Mouse (Mus musculus) duodenum, adult 2 months (tissue): ENCODE measurements around the gene Zfp974. TPM values are rescaled to one million over a fixed set of nuclear protein-coding genes. Genes with fewer than 3 reads are reported as not detected.

ENCODE experiments used
- polyA plus RNA-seq: library from polyadenylated mRNA; depleted of rRNA; stranded (reverse); fragments of >200 nt; gene quantifications from 2 replicates; pipeline ENCODE4 v1.2.3, GENCODE M21; 2012; ENCODE audit warnings: low replicate concordance; rRNA removed

The Zfp974 gene
- polyA plus RNA-seq = 0.06 and 0.16 TPM in 2 replicates

DNA sequence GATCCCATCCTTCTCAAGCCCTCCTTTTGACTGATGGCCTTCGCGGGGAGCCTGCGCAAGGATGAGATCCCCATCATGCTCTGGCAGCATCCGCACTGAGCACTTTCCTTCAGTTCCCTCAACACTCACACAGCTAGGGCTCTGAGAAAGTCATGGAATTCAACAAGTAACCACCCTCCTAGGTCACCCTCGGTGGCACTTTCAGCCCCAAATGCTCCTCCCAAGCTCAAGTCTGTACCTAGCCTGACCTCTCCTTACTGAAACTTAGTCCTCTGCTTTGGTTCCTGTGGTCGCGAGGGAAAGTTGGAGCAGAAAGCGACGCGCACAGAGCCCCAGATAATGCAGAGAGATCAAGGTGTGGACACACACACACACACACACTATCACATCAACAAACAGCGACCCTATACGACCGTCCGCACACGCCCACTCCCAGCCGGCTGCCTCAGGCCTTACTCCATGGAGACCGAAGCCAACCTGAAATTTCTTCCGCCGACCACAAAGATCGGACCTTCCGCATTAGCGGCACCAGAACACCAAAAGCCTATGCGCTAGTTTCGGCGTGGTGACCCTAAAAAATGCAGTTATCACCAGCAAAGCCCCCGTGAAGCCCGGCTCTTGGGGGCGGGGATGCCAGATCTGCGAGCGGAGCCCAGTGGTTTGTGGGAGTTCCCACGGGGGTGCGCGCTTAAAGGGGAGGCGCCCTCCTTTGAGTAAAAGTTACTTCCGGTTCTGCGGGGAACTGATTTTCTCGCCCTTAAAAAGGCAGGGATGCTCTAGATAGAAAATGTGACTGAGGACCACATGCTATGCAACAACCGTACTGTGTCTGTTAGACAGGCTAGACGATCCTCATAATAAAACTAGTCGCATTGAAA, at the start of gene Zfp974:
Gene Zfp974, minus strand, starts transcription at position 643 of the 878 bp plus-strand sequence.

Other genes starting within 250 kb of the Zfp974 start
- not detected in 2 replicates for gene Zfp607b, start 240.1 kb downstream of the Zfp974 start, polyA plus RNA-seq
- 0.34 and 0.52 TPM in 2 replicates for gene Zfp60, start 198.1 kb downstream of the Zfp974 start, polyA plus RNA-seq
- 0.07 and 0.08 TPM in 2 replicates for gene Zfp626, start 122.3 kb downstream of the Zfp974 start, polyA plus RNA-seq
- 0.09 TPM in 1 of 2 replicates, not detected in the other for gene Zfp59, start 90.9 kb downstream of the Zfp974 start, polyA plus RNA-seq
- 0.08 and 0.18 TPM in 2 replicates for gene Zfp607a, start 71.9 kb downstream of the Zfp974 start, polyA plus RNA-seq
- 0.11 and 0.21 TPM in 2 replicates for gene Zfp780b, start 49.7 kb upstream of the Zfp974 start, polyA plus RNA-seq
- 0.07 and 0.09 TPM in 2 replicates for gene Zfp850, start 84.7 kb upstream of the Zfp974 start, polyA plus RNA-seq
- gene Psmc4, start 120.6 kb upstream of the Zfp974 start, polyA plus RNA-seq = 57.1 and 64.0 TPM in 2 replicates
- gene Fcgbp, start 141.8 kb upstream of the Zfp974 start, polyA plus RNA-seq = 1,470 and 3,417 TPM in 2 replicates
- gene 9530053A07Rik, start 200.0 kb upstream of the Zfp974 start, polyA plus RNA-seq = 0.05 and 0.14 TPM in 2 replicates
- 11.8 and 16.2 TPM in 2 replicates for gene Fbl, start 240.2 kb upstream of the Zfp974 start, polyA plus RNA-seq